Mouse (Mus musculus) gastrocnemius, postnatal 25 days (tissue): ENCODE measurements around the gene Adamtsl1. TPM values are rescaled to one million over a fixed set of nuclear protein-coding genes. Genes with fewer than 3 reads are reported as not detected.

Experiments
- DNase-seq: peaks from one replicate; pipeline ENCODE4 v3.0.0; 2022
- total RNA-seq, 2 experiments: library from RNA; stranded (reverse); gene quantifications; 1 replicate in 1 of 2; 2 replicates in 1 of 2; pipeline ENCODE4 v1.2.3; 2021

The Adamtsl1 gene
- total RNA-seq, 2 experiments from 2014 or later = 6.0 to 9.7 TPM

DNA sequence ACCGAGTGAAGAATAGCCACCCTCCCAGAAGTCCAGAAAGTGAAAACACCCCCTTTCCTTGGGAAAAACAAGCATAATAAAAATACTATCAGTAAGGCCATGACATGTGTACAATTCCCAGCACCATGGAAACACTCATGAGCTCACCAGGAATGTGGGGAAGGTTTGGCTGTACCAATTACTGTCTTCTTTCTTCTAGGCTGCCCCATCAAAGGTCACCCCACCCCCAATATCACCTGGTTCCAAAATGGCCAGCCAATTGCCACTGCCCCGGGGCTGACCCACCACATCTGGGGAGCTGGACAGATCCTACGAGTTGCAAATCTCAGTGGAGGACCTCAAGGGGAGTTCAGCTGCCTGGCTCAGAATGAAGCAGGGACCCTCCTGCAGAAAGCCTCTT is 899.4 kb downstream of the Adamtsl1 start:
- no peak for DNase-seq

DNA sequence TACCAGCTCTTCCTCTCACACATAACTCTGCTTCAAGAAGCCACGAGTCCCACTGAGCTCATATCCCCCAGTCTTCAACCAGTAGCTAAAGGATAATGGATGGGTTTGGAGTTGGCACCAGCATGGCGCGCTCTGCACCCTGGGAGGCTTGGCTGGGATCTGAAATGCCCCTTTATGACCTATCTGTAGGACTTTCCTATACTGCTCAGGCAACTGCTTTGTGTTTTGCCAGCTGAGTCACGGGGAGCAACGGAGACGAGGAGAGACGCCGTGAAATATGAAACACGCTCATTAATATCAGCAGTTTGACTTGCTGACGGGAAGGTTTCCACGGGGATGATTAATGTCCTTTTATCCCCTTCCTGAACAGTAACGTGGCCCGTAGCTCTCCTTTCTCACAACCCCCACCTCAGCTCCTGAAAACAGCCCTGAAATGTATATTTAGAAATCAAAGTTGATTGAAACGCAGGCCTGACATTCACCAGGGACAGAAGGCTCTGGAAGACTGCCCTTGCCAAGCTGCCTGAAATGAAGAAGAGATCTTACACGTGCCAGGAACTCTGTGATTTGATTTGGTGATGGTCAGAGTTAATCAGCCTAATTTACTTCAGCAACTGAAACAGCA is 902.5 kb downstream of the Adamtsl1 start:
- no peak for DNase-seq

DNA sequence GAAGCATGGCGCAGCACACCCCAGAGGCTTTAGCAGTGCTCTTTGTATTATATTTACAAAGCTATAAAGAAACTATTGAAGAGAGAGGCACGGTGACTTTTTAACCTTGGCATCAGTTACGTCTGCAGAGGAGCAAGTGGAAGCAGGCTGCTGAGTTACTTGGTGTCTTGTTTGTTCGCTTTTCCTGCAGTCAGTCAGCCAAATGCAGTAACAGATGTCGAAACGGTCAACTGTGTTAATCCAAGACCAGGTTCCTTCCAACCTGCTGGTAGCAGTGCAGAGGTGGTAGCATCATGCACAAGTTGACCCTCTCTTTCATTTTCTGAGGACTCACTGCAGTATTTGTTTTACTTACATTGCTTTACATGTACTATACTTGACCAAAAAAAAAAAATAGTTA is 908.6 kb downstream of the Adamtsl1 start:
- DNase-seq = no peak

DNA sequence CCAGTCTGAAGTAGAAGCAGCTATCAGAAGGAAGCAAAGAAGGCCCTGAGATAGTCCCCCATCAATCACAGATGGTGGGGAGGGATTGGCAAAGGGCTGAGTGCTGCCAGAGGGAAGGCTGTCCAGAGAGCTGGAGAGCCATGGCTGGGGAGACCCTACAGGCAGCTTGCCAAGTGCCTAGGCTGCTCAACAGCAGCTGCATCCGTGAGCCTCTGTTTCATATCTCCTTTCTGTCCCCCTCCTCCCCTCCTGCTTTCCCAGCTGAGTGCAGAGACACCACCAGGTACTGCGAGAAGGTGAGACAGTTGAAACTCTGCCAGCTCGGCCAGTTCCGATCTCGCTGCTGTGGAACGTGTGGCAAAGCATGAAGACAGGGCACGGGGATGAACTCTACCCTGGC is 911.6 kb downstream of the Adamtsl1 start:
- DNase-seq = no peak

DNA sequence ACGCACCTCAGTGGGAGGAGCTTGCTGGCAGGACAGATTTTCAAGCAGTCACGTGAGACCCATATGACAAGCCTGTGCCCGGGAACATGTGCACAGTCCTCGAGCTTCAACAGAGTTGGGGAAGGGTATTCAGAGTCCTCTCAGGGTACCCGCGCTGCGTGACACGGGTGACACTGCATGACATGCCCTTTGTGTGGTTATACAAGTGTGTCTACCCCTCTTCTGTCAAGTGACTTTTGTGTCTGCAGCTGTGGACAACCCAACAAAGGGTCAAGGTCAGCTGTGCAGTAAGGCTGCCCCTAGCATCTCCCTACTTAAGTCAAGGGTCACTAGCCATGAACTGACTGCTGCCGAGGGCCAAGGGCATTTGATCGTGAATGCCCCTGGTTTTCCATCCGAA is 912.6 kb downstream of the Adamtsl1 start:
- no peak for DNase-seq

DNA sequence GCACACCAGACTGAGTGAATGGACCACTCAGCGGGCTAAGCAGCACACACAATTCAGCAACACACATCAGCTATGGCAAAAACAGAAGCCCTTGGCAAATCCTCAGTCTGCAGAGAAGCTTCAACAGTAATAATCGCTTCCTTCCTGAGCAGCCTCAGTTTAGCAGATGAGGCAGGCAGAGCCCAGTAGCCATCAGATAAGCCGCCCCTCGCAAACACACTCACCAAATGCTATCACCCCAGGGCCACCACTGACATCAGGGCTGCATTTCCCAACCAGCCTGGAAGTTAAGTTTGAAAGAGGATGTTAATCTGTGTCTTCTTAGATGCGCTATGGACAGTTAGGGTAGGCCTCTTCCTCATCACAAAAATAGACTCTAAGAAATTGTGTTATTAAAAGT is 913.3 kb downstream of the Adamtsl1 start:
- no peak for DNase-seq

DNA sequence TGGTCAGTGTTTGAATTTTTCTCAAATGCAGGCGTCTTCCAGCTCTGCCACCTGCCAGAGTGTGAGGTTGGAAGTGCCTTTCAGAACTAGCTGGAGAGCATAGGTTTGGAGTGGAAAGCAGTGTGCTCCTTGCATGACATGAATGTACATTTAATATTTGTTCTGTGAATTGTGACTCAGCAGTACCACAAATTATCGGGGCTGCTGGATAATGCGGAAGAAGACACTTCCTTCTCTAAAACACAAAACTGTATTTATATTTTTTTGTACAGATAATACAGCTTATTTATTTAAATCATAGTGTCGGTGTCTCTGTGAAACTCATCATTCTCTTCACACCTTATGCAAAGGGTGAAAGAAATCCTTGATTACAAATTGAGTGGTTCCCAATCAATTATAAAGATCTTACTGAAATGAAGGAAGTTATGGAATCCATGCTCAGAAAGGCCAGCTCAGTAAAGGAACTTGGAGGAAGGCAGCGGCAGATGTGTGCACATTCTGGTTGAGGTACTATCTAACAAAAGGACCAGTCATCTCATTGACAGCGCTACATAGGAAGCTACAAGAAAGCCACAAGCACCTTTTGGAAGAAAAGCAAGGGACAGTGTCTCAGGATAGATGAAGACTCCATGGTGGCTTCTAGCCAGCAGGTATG is 914.2 kb downstream of the Adamtsl1 start:
- DNase-seq = no peak

DNA sequence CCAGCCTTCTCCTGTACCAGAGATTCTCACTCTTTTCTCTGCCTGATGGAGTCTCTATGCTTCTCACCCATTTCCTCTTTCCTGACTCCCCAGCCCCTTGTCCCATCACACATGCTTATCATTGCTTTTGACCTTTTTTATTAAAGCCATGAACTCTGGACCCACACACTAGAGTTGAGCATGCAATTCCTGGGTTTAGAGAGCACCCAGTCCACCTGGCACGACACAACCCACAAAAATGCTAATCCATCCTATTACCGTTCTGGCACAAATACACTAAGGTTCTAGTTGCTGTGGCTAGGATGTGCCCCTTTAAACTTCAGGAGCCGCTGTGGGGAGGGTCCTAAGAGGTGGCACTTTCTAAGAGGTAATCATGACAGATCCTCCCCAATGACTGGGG is 921.7 kb downstream of the Adamtsl1 start:
- no peak for DNase-seq

DNA sequence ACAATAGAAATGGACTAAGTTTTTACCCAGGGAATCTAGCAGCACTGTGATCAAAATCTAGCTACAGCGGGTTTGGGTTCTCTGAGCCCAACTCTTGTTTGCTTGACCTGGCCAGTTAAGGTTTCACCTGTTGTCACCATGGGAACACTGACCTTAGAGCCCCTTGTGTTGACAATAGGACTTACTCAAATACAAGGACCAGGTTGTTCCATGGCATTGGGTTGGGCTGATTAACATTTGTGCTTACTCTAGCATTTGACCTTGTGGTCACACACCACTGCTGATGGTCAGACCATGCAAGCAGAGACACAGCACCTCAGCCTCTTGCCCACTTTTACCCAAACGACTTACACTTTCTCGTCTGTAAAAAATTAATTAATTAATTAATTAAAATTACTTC is 922.4 kb downstream of the Adamtsl1 start:
- no peak for DNase-seq

DNA sequence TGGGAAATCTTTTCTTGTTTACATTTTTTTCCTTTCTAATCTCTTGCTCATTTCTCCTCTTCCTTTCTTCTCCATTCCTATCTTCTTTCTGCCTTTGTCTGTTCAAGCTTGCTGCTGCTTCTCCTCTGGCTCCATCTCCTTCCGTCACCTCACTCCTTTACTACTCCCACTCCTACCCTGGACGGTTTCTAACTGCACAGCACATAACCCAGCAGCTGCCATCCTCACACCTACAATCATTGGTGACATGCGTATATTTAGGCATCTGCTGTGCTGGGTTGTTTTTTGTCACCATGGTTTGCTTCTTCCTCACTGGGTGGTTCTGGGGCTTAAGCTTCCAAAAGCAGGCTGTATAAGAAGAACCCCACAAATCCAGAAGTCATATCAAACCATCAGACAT is 936.5 kb downstream of the Adamtsl1 start:
- DNase-seq = no peak

DNA sequence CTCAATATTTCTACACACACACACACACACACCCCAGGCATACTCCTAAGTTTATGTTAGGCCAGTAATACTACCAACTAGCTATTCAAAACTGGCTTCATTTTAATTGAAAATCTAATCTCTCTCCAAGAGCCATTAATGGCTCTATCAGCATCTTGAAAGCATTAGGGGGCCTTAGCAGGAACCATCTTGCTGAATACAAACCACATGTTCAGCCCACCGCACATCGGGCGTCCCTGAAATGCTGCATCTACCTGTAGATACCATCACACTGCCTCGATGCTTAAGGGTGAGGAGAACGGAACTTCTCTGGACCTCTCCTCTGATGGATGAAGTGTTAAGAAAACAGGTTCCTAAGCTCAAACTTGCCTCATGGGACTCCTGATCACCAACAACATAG is 950.8 kb downstream of the Adamtsl1 start:
- no peak for DNase-seq
